Mouse (Mus musculus) cerebellum, postnatal 14 days (tissue): Measurements from ENCODE around the gene Myh10.
A peak's percentile ranks its signal among the peaks of the same experiment; 100 is the strongest.
"Not testable (repeated sequence)": the region's sequence is repeated elsewhere in the genome, so short reads cannot be mapped to it uniquely, and the experiment has no call there.

Experiments used
- DNase-seq, 2 experiments: peaks; one replicate each; pipeline ENCODE4 v3.0.0; 2021; ENCODE audit warnings: mixed read lengths in 2 of 2

Gene Myh10

GRCm38 (mm10) chr11:68693447-68694040 lies 2.2 kb downstream of the Myh10 start:
- DNase-seq: no peak

- DNase-seq: no peak
Observed at GRCm38 (mm10) chr11:68702370-68702769, 11.0 kb downstream of the Myh10 start.

GRCm38 (mm10) chr11:68703360-68703759 lies 12.0 kb downstream of the Myh10 start:
- DNase-seq: no peak

- DNase-seq: no peak
Observed at GRCm38 (mm10) chr11:68704258-68704657, 12.9 kb downstream of the Myh10 start.

- DNase-seq: no peak
Observed at GRCm38 (mm10) chr11:68704847-68705246, 13.5 kb downstream of the Myh10 start.

GRCm38 (mm10) chr11:68706524-68707429 lies 15.4 kb downstream of the Myh10 start:
- no peak for DNase-seq

GRCm38 (mm10) chr11:68707881-68708582 lies 16.7 kb downstream of the Myh10 start:
- no peak for DNase-seq

- DNase-seq: no peak
Observed at GRCm38 (mm10) chr11:68716167-68716566, 24.8 kb downstream of the Myh10 start.

- peak in 1 of 2 experiments; percentile 44 for DNase-seq
Observed at GRCm38 (mm10) chr11:68717171-68717840, 25.9 kb downstream of the Myh10 start.

GRCm38 (mm10) chr11:68719096-68719648 lies 27.8 kb downstream of the Myh10 start:
- no peak for DNase-seq

- no peak for DNase-seq
Observed at GRCm38 (mm10) chr11:68719774-68720173, 28.4 kb downstream of the Myh10 start.

GRCm38 (mm10) chr11:68724117-68724516 lies 32.8 kb downstream of the Myh10 start:
- peak; percentile 44 to 54 for DNase-seq

- no peak for DNase-seq
Observed at GRCm38 (mm10) chr11:68728693-68729092, 37.3 kb downstream of the Myh10 start.

- DNase-seq: no peak
Observed at GRCm38 (mm10) chr11:68730792-68731191, 39.4 kb downstream of the Myh10 start.

GRCm38 (mm10) chr11:68732066-68732465 lies 40.7 kb downstream of the Myh10 start:
- DNase-seq: no peak

GRCm38 (mm10) chr11:68733401-68733800 lies 42.0 kb downstream of the Myh10 start:
- not testable (repeated sequence) for DNase-seq

- DNase-seq: no peak
Observed at GRCm38 (mm10) chr11:68739509-68739908, 48.1 kb downstream of the Myh10 start.

- no peak for DNase-seq
Observed at GRCm38 (mm10) chr11:68742658-68743057, 51.3 kb downstream of the Myh10 start.

- DNase-seq: no peak
Observed at GRCm38 (mm10) chr11:68744150-68744549, 52.8 kb downstream of the Myh10 start.

GRCm38 (mm10) chr11:68745374-68746200 lies 54.2 kb downstream of the Myh10 start:
- DNase-seq: no peak

- DNase-seq: no peak
Observed at GRCm38 (mm10) chr11:68748121-68748520, 56.8 kb downstream of the Myh10 start.

- DNase-seq: no peak
Observed at GRCm38 (mm10) chr11:68750206-68750605, 58.8 kb downstream of the Myh10 start.
